Mouse (Mus musculus) MEL (cell line): Measurements from ENCODE around the gene Matn4. TPM values are rescaled to one million over a fixed set of nuclear protein-coding genes. Genes with fewer than 3 reads are reported as not detected.

ENCODE experiments used
- DNase-seq: peaks from one replicate; pipeline ENCODE4 v3.0.0; 2011; ENCODE audit warnings: low read depth, low spot score
- H3K27ac ChIP-seq: 2 replicates; pipeline ENCODE4 v1.5.1; 2012; ENCODE audit warnings: low read depth, mild to moderate bottlenecking, control low read depth, low read length, moderate library complexity; ENCODE audit not compliant: control insufficient read depth
- H3K27me3 ChIP-seq, 2 experiments: fragments of 150-350 bp in 1 of 2; sonication (generic) in 1 of 2; 2 replicates each; pipeline ENCODE4 v1.6.1; 2012; ENCODE audit warnings: low read length in 2 of 2, mild to moderate bottlenecking in 2 of 2, improper control_type of control experiment in 1 of 2, moderate library complexity in 1 of 2; ENCODE audit not compliant: insufficient read depth in 2 of 2, control insufficient read depth in 1 of 2
- H3K36me3 ChIP-seq, 2 experiments: 2 replicates each; pipeline ENCODE4 v1.6.1; 2012 to 2014; ENCODE audit warnings: low read length in 2 of 2, improper control_type of control experiment in 1 of 2, inconsistent platforms in 1 of 2, mild to moderate bottlenecking in 1 of 2; ENCODE audit not compliant: insufficient read depth in 2 of 2, control insufficient read depth in 1 of 2
- H3K4me1 ChIP-seq, 2 experiments: fragments of 150-350 bp in 1 of 2; sonication (generic) in 1 of 2; 2 replicates each; pipeline ENCODE4 v1.6.1; 2012; ENCODE audit warnings: low read length in 2 of 2, improper control_type of control experiment in 1 of 2, mild to moderate bottlenecking in 1 of 2; ENCODE audit not compliant: insufficient read depth in 2 of 2, control insufficient read depth in 1 of 2
- H3K4me3 ChIP-seq, 2 experiments: fragments of 150-350 bp in 1 of 2; sonication (generic) in 1 of 2; 2 replicates each; pipeline ENCODE4 v1.5.1; 2012; ENCODE audit warnings: low read depth in 2 of 2, low read length in 2 of 2, mild to moderate bottlenecking in 2 of 2, moderate library complexity in 2 of 2, control low read depth in 1 of 2, improper control_type of control experiment in 1 of 2; ENCODE audit not compliant: control insufficient read depth in 1 of 2, insufficient read depth in 1 of 2
- H3K79me2 ChIP-seq: 2 replicates; pipeline ENCODE4 v1.6.1; 2012; ENCODE audit warnings: mild to moderate bottlenecking, low read length, moderate library complexity; ENCODE audit not compliant: control insufficient read depth, poor library complexity, insufficient read depth
- H3K9ac ChIP-seq: 2 replicates; pipeline ENCODE4 v1.6.1; 2012; ENCODE audit warnings: low read depth, mild to moderate bottlenecking, control low read depth, low read length, moderate library complexity; ENCODE audit not compliant: control insufficient read depth, poor library complexity, severe bottlenecking
- H3K9me3 ChIP-seq: fragments of 150-350 bp; sonication (generic); replicated peaks from 2 replicates; pipeline ENCODE4 v1.6.1; 2012; ENCODE audit warnings: mild to moderate bottlenecking, low read length, improper control_type of control experiment, moderate library complexity; ENCODE audit not compliant: insufficient read depth
- CHD2 ChIP-seq: IDR thresholded peaks from 2 replicates; pipeline ENCODE4 v1.6.1; 2011; ENCODE audit warnings: low read length, improper control_type of control experiment
- CTCF ChIP-seq, 3 experiments: IDR thresholded peaks in 2 of 3; conservative IDR thresholded peaks in 1 of 3; 2 replicates each; pipeline ENCODE4 v1.5.1; 2011 to 2012; ENCODE audit warnings: low read length in 3 of 3, low read depth in 2 of 3, mild to moderate bottlenecking in 2 of 3, improper control_type of control experiment in 1 of 3, inconsistent platforms in 1 of 3, mixed read lengths in 1 of 3, moderate library complexity in 1 of 3; ENCODE audit not compliant: control insufficient read depth in 1 of 3, insufficient read depth in 1 of 3, poor library complexity in 1 of 3, severe bottlenecking in 1 of 3
- ELF1 ChIP-seq: IDR thresholded peaks from 2 replicates; pipeline ENCODE4 v1.6.1; 2014; ENCODE audit warnings: low read depth, mild to moderate bottlenecking, inconsistent platforms, low read length, improper control_type of control experiment, moderate library complexity
- EP300 ChIP-seq, 2 experiments: IDR thresholded peaks; 2 replicates each; pipeline ENCODE4 v1.6.1; 2011; ENCODE audit warnings: improper control_type of control experiment in 2 of 2, low read length in 2 of 2, low read depth in 1 of 2, mild to moderate bottlenecking in 1 of 2
- GABPA ChIP-seq: IDR thresholded peaks from 2 replicates; pipeline ENCODE4 v1.6.1; 2012; ENCODE audit warnings: low read depth, mild to moderate bottlenecking, inconsistent platforms, low read length, improper control_type of control experiment, moderate library complexity
- GATA1 ChIP-seq: IDR thresholded peaks from 2 replicates; pipeline ENCODE4 v1.6.1; 2011; ENCODE audit warnings: low read depth, low read length, improper control_type of control experiment
- JUND ChIP-seq: IDR thresholded peaks from 2 replicates; pipeline ENCODE4 v1.6.1; 2011; ENCODE audit warnings: low read depth, mild to moderate bottlenecking, improper control_type of control experiment, low read length
- KAT2A ChIP-seq: conservative IDR thresholded peaks from 2 replicates; pipeline ENCODE4 v1.6.1; 2012; ENCODE audit warnings: low read depth, low read length, improper control_type of control experiment, inconsistent platforms
- MAFK ChIP-seq: IDR thresholded peaks from 2 replicates; pipeline ENCODE4 v1.6.1; 2011; ENCODE audit warnings: low read depth, mild to moderate bottlenecking, low read length, improper control_type of control experiment, borderline replicate concordance
- MYB ChIP-seq: IDR thresholded peaks from 2 replicates; pipeline ENCODE4 v1.6.1; 2011; ENCODE audit warnings: mild to moderate bottlenecking, low read depth, low read length, improper control_type of control experiment
- MYC ChIP-seq: IDR thresholded peaks from 2 replicates; pipeline ENCODE4 v1.6.1; 2011; ENCODE audit warnings: low read depth, mild to moderate bottlenecking, low read length, improper control_type of control experiment, moderate library complexity
- NELFE ChIP-seq: IDR thresholded peaks from 2 replicates; pipeline ENCODE4 v1.6.1; 2011; ENCODE audit warnings: low read depth, low read length, improper control_type of control experiment
- NRF1 ChIP-seq: IDR thresholded peaks from 2 replicates; pipeline ENCODE4 v1.6.1; 2014; ENCODE audit warnings: low read depth, mild to moderate bottlenecking, inconsistent platforms, low read length, improper control_type of control experiment, moderate library complexity; ENCODE audit not compliant: poor library complexity, insufficient read depth, severe bottlenecking
- POLR2AphosphoS2 ChIP-seq: IDR thresholded peaks from 2 replicates; pipeline ENCODE4 v1.6.1; 2011; ENCODE audit warnings: low read length, improper control_type of control experiment
- POLR2AphosphoS5 ChIP-seq: IDR thresholded peaks from 2 replicates; pipeline ENCODE4 v1.6.1; 2012; ENCODE audit warnings: low read depth, borderline replicate concordance, mild to moderate bottlenecking, inconsistent platforms, low read length, moderate library complexity, mixed read lengths
- RAD21 ChIP-seq: IDR thresholded peaks from 2 replicates; pipeline ENCODE4 v1.6.1; 2011; ENCODE audit warnings: mild to moderate bottlenecking, low read depth, low read length, improper control_type of control experiment
- RCOR1 ChIP-seq: IDR thresholded peaks from 2 replicates; pipeline ENCODE4 v1.6.1; 2012; ENCODE audit warnings: low read depth, mild to moderate bottlenecking, inconsistent platforms, low read length, improper control_type of control experiment
- SIN3A ChIP-seq: IDR thresholded peaks from 2 replicates; pipeline ENCODE4 v1.6.1; 2012; ENCODE audit warnings: low read length, improper control_type of control experiment, inconsistent platforms
- SMC3 ChIP-seq: IDR thresholded peaks from 2 replicates; pipeline ENCODE4 v1.6.1; 2011; ENCODE audit warnings: low read depth, low read length, improper control_type of control experiment
- TAL1 ChIP-seq: IDR thresholded peaks from 2 replicates; pipeline ENCODE4 v1.6.1; 2012; ENCODE audit warnings: mild to moderate bottlenecking, inconsistent platforms, low read length, moderate library complexity, mixed read lengths
- TBP ChIP-seq: IDR thresholded peaks from 2 replicates; pipeline ENCODE4 v1.8.0; 2011; ENCODE audit warnings: low read depth, low read length, improper control_type of control experiment
- UBTF ChIP-seq: IDR thresholded peaks from 2 replicates; pipeline ENCODE4 v1.6.1; 2012; ENCODE audit warnings: low read depth, mild to moderate bottlenecking, inconsistent platforms, low read length, improper control_type of control experiment, moderate library complexity, borderline replicate concordance; ENCODE audit not compliant: insufficient read depth
- USF1 ChIP-seq: IDR thresholded peaks from 2 replicates; pipeline ENCODE4 v1.6.1; 2014; ENCODE audit warnings: low read depth, mild to moderate bottlenecking, inconsistent platforms, low read length, improper control_type of control experiment, moderate library complexity
- ZC3H11A ChIP-seq: IDR thresholded peaks from 2 replicates; pipeline ENCODE4 v1.6.1; 2012; ENCODE audit warnings: low read depth, mild to moderate bottlenecking, inconsistent platforms, low read length, improper control_type of control experiment
- ZKSCAN1 ChIP-seq: IDR thresholded peaks from 2 replicates; pipeline ENCODE4 v1.6.1; 2012; ENCODE audit warnings: low read depth, mild to moderate bottlenecking, inconsistent platforms, low read length, improper control_type of control experiment, moderate library complexity
- ZMIZ1 ChIP-seq: IDR thresholded peaks from 2 replicates; pipeline ENCODE4 v1.6.1; 2012; ENCODE audit warnings: low read depth, mild to moderate bottlenecking, inconsistent platforms, low read length, improper control_type of control experiment, moderate library complexity
- polyA plus RNA-seq, 2 experiments: library from polyadenylated mRNA; stranded (reverse) in 1 of 2; unstranded in 1 of 2; fragments of >175 nt in 1 of 2; fragments of >200 nt in 1 of 2; gene quantifications; 2 replicates each; pipeline versions ENCODE4 v1.2.1 to v1.2.4; 2012; ENCODE audit warnings: low replicate concordance in 2 of 2, low read depth in 1 of 2; ENCODE audit not compliant: insufficient read length in 2 of 2, insufficient read depth in 1 of 2, missing spikeins in 1 of 2
- total RNA-seq: library from RNA; depleted of rRNA; stranded (reverse); fragments of 300-350 nt; gene quantifications from 2 replicates; pipeline ENCODE4 v1.2.3, GENCODE M21; 2012

Matn4 gene
- total and polyA plus RNA-seq, 3 experiments, result not detected

DNA sequence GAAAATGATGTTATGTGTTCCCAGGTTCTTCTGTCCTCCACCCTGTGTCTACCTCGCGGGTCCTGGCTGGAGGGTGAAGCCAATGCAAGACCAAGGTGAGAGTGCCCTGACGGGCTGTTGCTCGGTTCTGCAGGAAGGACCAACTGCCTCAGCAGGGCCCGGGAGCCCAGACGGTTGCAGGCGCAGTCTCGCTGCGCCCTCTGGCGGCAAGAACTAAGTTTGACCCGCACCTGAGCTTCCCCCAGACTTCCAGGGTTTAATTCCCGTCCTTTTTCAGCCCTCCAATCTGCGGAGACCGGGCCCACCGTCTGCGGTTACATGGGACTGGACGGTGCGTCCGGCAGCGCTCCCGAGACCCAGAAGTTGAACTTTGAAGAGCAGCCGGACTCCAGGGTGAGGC lies 2.7 kb upstream of the Matn4 start:
- H3K4me1 ChIP-seq, result peaks cover 0 to 11% of the 10 kb centered on the region in 2 experiments; a peak in 3 of 4 replicates
- peaks cover 0 to 3% of the 10 kb centered on the region in 2 experiments; a peak in 2 of 4 replicates for H3K27me3 ChIP-seq
- peaks cover 0 to 3% of the 10 kb centered on the region in 2 experiments; a peak in 1 of 4 replicates for H3K36me3 ChIP-seq
- H3K79me2 ChIP-seq, result no peaks in the 10 kb centered on the region
- no peak overlapping the region for H3K27ac ChIP-seq
- H3K4me3 ChIP-seq, result peak overlapping the region; percentile 24 to 57; a peak in 2 of 4 replicates
- peak; percentile 60 for DNase-seq
- no peak overlapping the region for H3K9ac ChIP-seq
- H3K9me3 ChIP-seq, result no peaks in the 10 kb centered on the region
- TF ChIP-seq ELF1, result 0 out of 2 replicates have a peak, but pooled peaks have one; percentile 14
- TF ChIP-seq KAT2A, result no peak
- TF ChIP-seq RAD21, result peak; percentile 59
- TF ChIP-seq POLR2AphosphoS5, result no peak
- TF ChIP-seq ZC3H11A, result 0 out of 2 replicates have a peak, but pooled peaks have one; percentile 11
- TF ChIP-seq CTCF (IDR thresholded peaks at IDR 0.05 in 2 of 3, conservative IDR thresholded peaks at IDR 0.05 in 1 of 3; ENCODE audit: control insufficient read depth in 1 of 3, insufficient read depth in 1 of 3, low read depth in 2 of 3, low read length in 3 of 3, poor library complexity in 1 of 3, severe bottlenecking in 1 of 3), result peak; percentile 75 to 97 (median 82)
- TF ChIP-seq SMC3, result peak; percentile 55

DNA sequence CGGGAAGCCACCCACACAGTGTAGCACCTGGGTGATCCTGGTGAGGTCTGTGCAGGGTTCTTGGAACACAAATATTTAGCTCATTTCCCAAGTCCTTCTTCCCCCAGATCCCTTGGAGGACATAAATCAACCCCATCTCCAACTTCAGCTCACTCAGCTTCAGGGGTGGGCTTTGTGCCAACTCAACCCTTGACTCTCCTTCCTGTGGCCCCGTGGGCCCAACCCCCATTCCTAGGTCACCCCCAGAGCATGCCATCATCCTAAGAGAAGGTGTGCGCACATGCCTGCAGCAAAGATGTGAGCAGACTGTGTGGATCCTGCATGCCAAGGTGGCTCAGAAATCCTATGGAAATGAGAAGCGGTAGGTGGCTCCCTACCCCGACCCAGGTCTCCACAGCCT lies 559 bp upstream of the Matn4 start:
- Histone ChIP-seq H3K27me3 (peaks cover 0 to 3% of the 10 kb centered on the region in 2 experiments; a peak in 1 of 4 replicates), H3K4me1 (peaks cover 0 to 11% of the 10 kb centered on the region in 2 experiments; a peak in 3 of 4 replicates), H3K27ac (no peak overlapping the region), H3K79me2 (no peaks in the 10 kb centered on the region)
- no peak for DNase-seq
- TF ChIP-seq SIN3A, result no peak
- TF ChIP-seq CHD2, result no peak
- no peak for TF ChIP-seq NELFE
- no peak for TF ChIP-seq MYC
- no peak for TF ChIP-seq USF1
- TF ChIP-seq NRF1, result no peak
- no peak for TF ChIP-seq MAFK
- TF ChIP-seq GABPA, result no peak
- TF ChIP-seq TBP, result no peak
- no peak for TF ChIP-seq MYB
- TF ChIP-seq ZMIZ1, result no peak
- no peak for TF ChIP-seq ZKSCAN1
- TF ChIP-seq UBTF, result no peak
- TF ChIP-seq RAD21, result no peak
- TF ChIP-seq TAL1, result no peak
- no peak for TF ChIP-seq POLR2AphosphoS2
- no peak for TF ChIP-seq RCOR1
- TF ChIP-seq EP300 (IDR thresholded peaks at IDR 0.05; ENCODE audit: low read depth in 1 of 2, low read length in 2 of 2), result no peak
- TF ChIP-seq JUND, result no peak
- TF ChIP-seq GATA1, result no peak
- TF ChIP-seq, all 39 proteins: peak for 0
- H3K9me3 ChIP-seq, result no peaks in the 10 kb centered on the region
- H3K9ac ChIP-seq, result no peak overlapping the region
- peaks cover 0 to 3% of the 10 kb centered on the region in 2 experiments; a peak in 1 of 4 replicates for H3K36me3 ChIP-seq
- H3K4me3 ChIP-seq, result no peak overlapping the region
